Mouse (Mus musculus) embryonic facial prominence, embryonic 10.5 days (tissue): ENCODE measurements at regions not wholly inside any gene's neighbourhood (a gene's known extent, or its start where the extent isn't known, plus 50 kb on each side); places are given as distances from the start of the nearest gene placed in this dataset.

Source experiments
- DNase-seq: peaks from one replicate; pipeline ENCODE4 v3.0.0-alpha.2; 2017; ENCODE audit warnings: low spot score
- H3K27ac ChIP-seq: fragments of 300-500 bp; sonication (generic); replicated peaks from 2 replicates; pipeline ENCODE4 v1.5.1; 2016; ENCODE audit warnings: mild to moderate bottlenecking
- H3K27me3 ChIP-seq: fragments of 300-500 bp; sonication (generic); replicated peaks from 2 replicates; pipeline ENCODE4 v1.6.1; 2016; ENCODE audit warnings: low read depth, mild to moderate bottlenecking; ENCODE audit not compliant: poor library complexity, severe bottlenecking
- H3K36me3 ChIP-seq: fragments of 300-500 bp; sonication (generic); replicated peaks from 2 replicates; pipeline ENCODE4 v1.6.1; 2016; ENCODE audit warnings: mild to moderate bottlenecking, moderate library complexity
- H3K4me1 ChIP-seq: fragments of 300-500 bp; sonication (generic); 2 replicates; pipeline ENCODE4 v1.6.1; 2016
- H3K4me3 ChIP-seq: fragments of 300-500 bp; sonication (generic); 2 replicates; pipeline ENCODE4 v1.5.1; 2016; ENCODE audit warnings: mild to moderate bottlenecking, moderate library complexity
- H3K9me3 ChIP-seq: fragments of 300-500 bp; sonication (generic); 2 replicates; pipeline ENCODE4 v1.6.1; 2016; ENCODE audit warnings: mild to moderate bottlenecking
- WGBS: fragments of 180-500 bp; shearing (Covaris S2); methylation state at CpG from one replicate; pipeline ENCODE4 v1.1.7; 2016; 5-methylcytosine and 5-hydroxymethylcytosine counted together

DNA sequence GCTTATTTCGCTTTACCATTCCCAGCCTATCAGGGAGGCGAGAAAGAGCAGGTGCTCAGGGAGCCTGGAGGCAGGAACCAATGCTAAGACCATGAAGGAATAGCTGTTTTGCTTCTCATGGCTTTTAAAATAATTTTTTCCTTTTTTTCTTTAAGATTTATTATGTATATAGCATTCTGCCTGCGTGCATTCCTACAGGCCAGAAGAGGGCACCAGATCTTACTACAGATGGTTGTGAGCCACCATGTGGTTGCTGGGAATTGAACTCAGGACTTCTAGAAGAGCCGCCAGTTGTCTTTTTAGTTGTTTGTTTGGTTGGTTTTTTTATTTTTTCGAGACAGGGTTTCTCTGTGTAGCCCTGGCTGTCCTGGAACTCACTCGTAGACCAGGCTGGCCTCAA lies 113.6 kb upstream of the Armc2 start:
- 90% methylated on average over 6 of the region's 6 CpGs for WGBS

DNA sequence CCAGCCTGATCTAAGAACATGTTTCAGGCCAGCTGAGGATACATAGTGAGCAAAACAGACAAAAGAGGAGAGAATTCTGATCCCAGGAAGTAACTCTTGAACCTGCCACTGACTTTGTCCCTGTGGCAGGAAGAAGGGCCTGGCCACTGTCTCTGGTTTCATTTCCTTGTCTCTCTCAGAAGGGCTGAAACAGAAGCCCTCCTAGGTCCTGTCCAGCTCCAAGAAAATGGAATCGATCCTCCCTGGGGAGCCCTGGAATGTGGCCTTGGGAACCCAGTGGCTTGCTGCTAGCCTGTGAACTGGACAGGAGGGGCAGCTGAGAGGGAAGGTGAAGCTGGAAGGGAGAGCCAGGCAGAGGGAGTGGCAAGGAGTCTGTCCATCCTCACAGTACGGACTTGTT lies 113.1 kb upstream of the Armc2 start:
- Histone ChIP-seq H3K27me3 (no peaks in the 10 kb centered on the region), H3K36me3 (no peaks in the 10 kb centered on the region), H3K4me1 (peaks cover 17% of the 10 kb centered on the region), H3K4me3 (no peak overlapping the region), H3K9me3 (0 out of 2 replicates have a peak, but pooled peaks cover 2% of the 10 kb centered on the region), H3K27ac (no peak overlapping the region; the same call in 1 of the 2 replicates)
- 59% methylated on average over 2 of the region's 2 CpGs for WGBS
- peak; percentile 52 for DNase-seq

More for the DNA sequence above, 113.6 kb upstream of the Armc2 start:
- Histone ChIP-seq H3K27me3 (no peaks in the 10 kb centered on the region), H3K9me3 (0 out of 2 replicates have a peak, but pooled peaks cover 2% of the 10 kb centered on the region), H3K27ac (no peak overlapping the region; the same call in 1 of the 2 replicates), H3K36me3 (no peaks in the 10 kb centered on the region), H3K4me3 (no peak overlapping the region), H3K4me1 (peaks cover 17% of the 10 kb centered on the region)
- DNase-seq: no peak

DNA sequence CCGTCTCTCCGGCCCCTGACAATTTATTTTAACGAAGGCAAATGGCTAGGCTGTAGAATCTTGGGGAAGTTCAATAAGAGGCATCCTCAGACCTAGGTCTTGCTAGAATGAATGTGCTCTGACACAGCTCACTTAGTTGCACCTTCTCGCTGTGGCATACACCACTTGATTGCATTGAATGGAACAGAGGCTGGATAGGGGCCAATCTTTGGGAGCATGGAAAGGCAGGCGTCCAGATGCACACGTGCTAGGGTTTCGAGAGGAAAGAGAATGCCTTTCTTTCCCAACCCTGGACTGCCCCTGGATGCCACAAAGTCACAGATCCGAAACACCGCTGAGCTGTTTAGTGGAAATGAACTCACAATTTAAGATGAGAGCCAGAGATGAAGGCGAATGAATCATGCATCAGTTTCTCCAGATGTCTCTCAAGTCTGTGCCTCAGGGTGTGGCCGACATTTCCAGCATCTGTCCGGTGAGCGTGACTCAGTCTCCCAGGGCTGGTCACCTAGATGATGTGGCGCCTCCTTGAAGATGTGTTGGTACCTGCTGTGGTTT lies 109.7 kb upstream of the Armc2 start:
- Histone ChIP-seq H3K4me3 (no peak overlapping the region), H3K4me1 (peaks cover 13% of the 10 kb centered on the region), H3K27ac (no peak overlapping the region), H3K27me3 (no peaks in the 10 kb centered on the region), H3K36me3 (no peaks in the 10 kb centered on the region), H3K9me3 (0 out of 2 replicates have a peak, but pooled peaks cover 2% of the 10 kb centered on the region)
- 90% methylated on average over 14 of the region's 14 CpGs for WGBS
- DNase-seq: no peak

DNA sequence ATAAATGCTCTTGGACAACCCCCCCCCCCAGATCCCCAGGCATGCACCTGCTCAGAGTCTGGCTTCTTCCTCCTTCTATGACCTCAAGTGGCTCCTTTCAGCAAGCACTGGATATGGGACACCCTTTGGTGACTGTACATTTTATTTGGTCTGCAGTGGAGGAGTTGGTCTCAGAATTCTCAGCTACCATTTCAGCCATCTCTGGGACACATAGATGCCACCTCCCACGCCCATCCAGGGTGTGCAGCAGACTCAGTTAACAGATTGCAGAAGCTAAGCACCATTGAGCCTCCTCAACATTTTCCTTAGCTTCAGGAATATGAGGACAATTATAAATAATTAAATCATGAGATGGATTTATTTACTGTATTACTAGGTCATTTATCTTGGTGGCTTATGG lies 108.6 kb upstream of the Armc2 start:
- WGBS: 83% methylated on average over 1 of the region's 1 CpGs
- DNase-seq: no peak
- Histone ChIP-seq H3K9me3 (no peaks in the 10 kb centered on the region), H3K36me3 (no peaks in the 10 kb centered on the region), H3K4me1 (peaks cover 24% of the 10 kb centered on the region), H3K4me3 (no peak overlapping the region), H3K27me3 (no peaks in the 10 kb centered on the region), H3K27ac (no peak overlapping the region)

DNA sequence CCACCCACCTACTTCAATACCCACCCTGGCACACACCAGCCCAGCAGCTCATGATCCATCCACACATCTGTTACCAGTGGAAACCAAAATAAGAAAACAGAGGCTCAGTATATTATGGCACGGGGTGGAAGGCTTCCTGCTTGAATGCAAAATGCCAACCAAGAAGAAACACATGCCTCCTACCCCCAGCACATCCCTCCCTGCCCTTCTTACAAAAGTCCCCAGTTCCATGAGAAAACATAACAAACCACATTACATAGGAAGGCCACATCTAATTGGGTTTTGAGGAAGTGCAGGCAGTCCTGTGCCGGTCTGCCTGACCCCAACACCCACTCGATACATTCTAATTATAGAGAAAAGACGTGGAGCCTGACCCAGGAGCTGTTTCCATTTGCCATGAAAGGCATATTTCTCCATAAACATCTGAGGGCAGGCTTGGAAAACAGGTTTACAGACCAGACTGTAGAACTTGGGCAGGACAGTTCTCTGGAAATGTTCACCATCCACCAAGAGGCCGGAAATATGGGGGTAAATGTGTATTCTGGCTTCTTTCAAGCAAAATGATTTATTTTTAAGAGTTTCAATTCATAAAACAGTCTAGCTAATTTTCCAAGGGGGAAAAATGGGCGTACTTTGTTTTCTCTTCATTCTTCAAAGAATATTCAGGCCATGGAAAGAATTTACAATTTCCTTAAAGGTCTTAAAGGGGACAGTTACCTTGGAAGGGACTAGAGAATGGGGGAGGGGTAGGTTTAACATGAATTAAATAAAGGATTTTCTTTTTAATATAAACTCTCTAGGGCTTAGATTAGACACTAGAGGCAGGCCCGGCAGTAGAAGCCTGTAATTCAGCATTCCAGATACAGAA lies 104.8 kb upstream of the Armc2 start:
- 66% methylated on average over 7 of the region's 7 CpGs for WGBS
- 0 out of 2 replicates have a peak overlapping the region, but pooled peaks have one; percentile 4 for H3K27ac ChIP-seq
- H3K4me1 ChIP-seq: peaks cover 31% of the 10 kb centered on the region
- no peaks in the 10 kb centered on the region for H3K27me3 ChIP-seq
- DNase-seq: no peak
- no peaks in the 10 kb centered on the region for H3K36me3 ChIP-seq
- no peaks in the 10 kb centered on the region for H3K9me3 ChIP-seq
- no peak overlapping the region for H3K4me3 ChIP-seq

DNA sequence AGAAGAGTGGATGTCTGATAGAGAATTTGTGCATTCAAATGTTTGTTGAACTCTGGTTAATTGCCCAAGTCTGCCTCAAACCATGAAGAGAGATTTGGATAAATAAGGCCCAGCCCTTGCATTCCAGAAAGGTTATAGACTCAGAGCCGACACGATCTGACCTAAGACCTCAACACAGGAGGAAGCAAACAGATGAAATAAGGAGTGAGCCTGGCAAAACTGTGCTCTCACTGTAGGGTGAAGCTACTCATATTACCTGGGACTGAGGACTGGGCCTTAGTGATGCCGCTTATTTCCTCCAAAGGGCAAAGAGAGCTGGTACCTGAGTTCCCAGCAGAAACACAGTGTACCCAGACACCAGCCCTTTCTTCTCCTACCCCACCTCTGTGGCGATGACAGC lies 103.7 kb upstream of the Armc2 start:
- WGBS: 52% methylated on average over 4 of the region's 4 CpGs

DNA sequence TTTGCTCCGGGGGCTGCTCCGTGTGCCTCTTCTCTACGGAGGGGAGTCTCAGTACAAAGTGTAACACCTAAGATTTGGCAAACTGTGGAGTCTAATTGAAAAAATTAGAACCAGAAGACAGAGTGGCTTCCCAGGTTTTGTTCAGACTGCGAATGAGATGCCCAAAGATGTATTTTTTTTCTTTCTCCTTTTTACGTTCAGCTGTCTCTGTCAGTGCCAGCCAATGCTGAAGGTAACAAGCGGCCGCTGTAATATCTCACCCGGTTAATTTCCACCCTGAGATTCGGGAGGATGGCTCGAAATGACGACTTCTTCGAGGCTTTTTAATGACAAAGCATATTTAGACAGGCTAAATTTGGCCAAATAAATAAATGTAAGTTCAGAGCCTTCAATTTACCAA lies 101.1 kb upstream of the Armc2 start:
- no peaks in the 10 kb centered on the region for H3K36me3 ChIP-seq
- no peaks in the 10 kb centered on the region for H3K9me3 ChIP-seq
- no peak overlapping the region for H3K4me3 ChIP-seq
- WGBS: 73% methylated on average over 12 of the region's 12 CpGs
- H3K4me1 ChIP-seq: peaks cover 34% of the 10 kb centered on the region
- no peak for DNase-seq
- H3K27ac ChIP-seq: no peak overlapping the region
- H3K27me3 ChIP-seq: peaks cover 4% of the 10 kb centered on the region; the same call in 1 of the 2 replicates

More for the DNA sequence above, 103.7 kb upstream of the Armc2 start:
- Histone ChIP-seq H3K27ac (no peak overlapping the region; the same call in 1 of the 2 replicates), H3K4me1 (peaks cover 31% of the 10 kb centered on the region), H3K36me3 (no peaks in the 10 kb centered on the region), H3K4me3 (no peak overlapping the region), H3K9me3 (no peaks in the 10 kb centered on the region), H3K27me3 (peaks cover 2% of the 10 kb centered on the region; the same call in 1 of the 2 replicates)
- DNase-seq: no peak

DNA sequence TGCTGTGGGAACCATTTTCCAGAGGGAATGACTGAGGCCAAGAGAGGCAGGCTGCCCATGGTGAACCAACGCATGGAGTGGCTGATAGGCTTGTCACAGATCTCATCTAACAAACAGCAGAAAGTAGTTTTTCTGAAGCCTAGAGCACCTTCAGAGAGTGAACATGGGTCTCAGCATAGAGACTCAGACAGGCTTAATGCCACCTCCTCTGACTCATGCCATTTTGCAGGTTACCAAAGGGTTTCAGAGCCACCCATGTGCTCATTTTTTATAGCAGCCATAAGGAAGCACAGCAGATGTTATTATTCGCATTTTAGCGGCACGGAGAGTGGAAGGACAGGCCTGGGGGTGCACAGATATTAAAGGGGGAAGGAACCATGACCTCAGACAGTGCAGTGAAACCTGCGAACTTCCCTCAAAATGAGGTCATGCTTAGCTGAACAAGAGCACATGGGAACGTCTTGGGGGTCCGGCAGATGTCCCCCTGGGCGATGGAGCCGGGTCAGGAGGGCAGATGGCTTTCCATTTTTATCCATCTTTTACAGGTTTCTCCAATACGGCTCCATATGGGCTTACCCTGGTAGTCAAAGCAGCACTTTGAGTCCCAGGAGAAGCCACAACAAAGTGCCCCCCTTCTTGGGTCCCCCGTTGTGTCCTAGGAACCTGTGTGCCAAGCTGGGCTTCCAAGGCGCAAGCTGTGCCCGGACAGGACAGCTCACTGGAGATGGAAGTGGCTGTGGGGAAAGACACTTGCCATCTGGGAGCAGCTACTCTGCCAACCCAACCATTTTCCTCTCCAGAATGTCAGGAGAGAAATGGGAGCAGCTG lies 100.3 kb upstream of the Armc2 start:
- DNase-seq: no peak
- Histone ChIP-seq H3K36me3 (no peaks in the 10 kb centered on the region), H3K4me3 (no peak overlapping the region), H3K9me3 (no peaks in the 10 kb centered on the region), H3K27ac (no peak overlapping the region), H3K27me3 (peaks cover 4% of the 10 kb centered on the region; the same call in 1 of the 2 replicates), H3K4me1 (peaks cover 34% of the 10 kb centered on the region)
- 80% methylated on average over 13 of the region's 13 CpGs for WGBS

DNA sequence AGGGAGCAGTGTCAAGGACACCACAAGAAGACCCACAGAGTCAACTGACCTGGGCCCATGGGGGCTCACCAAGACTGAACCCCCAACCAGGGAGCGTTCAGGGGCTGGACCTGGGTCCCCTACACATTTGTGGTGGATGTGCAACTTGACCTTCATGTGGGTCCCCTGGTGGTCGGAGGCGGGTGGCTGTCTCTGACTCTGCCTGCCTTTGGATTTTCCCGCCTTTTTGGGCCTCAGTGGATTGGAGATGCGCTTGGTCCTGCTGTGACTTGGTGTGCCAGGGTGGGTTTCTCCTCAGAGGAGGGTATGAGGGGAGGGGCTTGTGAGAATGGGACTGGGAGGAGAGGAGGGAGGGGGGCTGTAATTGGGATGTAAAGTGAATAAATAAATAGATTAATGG lies 99.3 kb upstream of the Armc2 start:
- WGBS: 88% methylated on average over 5 of the region's 5 CpGs
- H3K4me3 ChIP-seq: no peak overlapping the region
- DNase-seq: no peak
- H3K27me3 ChIP-seq: peaks cover 4% of the 10 kb centered on the region; the same call in 1 of the 2 replicates
- peaks cover 26% of the 10 kb centered on the region for H3K4me1 ChIP-seq
- H3K9me3 ChIP-seq: no peaks in the 10 kb centered on the region
- H3K36me3 ChIP-seq: no peaks in the 10 kb centered on the region
- no peak overlapping the region for H3K27ac ChIP-seq

DNA sequence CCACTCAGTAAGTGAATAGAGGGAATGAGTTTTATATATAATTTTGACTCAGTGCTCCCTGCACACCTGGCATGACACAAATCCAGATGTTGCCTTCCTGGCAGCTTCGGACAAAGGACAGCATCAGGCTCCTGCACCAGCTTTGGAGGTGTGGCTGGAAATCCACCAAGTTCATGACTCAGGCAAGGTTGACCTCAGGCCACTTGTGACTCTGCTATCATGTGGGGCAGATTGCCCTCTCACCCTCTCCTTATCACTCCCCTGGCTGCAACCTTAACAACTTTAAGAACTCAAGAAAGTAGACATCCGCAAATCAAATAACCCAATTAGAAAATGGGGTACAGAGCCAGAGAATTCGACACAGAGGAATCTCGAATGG lies 97.7 kb upstream of the Armc2 start:
- Histone ChIP-seq H3K27ac (no peak overlapping the region), H3K4me3 (no peak overlapping the region), H3K36me3 (no peaks in the 10 kb centered on the region), H3K9me3 (no peaks in the 10 kb centered on the region), H3K27me3 (peaks cover 4% of the 10 kb centered on the region; the same call in 1 of the 2 replicates), H3K4me1 (peaks cover 15% of the 10 kb centered on the region)
- DNase-seq: no peak
- WGBS: 85% methylated on average over 4 of the region's 4 CpGs

DNA sequence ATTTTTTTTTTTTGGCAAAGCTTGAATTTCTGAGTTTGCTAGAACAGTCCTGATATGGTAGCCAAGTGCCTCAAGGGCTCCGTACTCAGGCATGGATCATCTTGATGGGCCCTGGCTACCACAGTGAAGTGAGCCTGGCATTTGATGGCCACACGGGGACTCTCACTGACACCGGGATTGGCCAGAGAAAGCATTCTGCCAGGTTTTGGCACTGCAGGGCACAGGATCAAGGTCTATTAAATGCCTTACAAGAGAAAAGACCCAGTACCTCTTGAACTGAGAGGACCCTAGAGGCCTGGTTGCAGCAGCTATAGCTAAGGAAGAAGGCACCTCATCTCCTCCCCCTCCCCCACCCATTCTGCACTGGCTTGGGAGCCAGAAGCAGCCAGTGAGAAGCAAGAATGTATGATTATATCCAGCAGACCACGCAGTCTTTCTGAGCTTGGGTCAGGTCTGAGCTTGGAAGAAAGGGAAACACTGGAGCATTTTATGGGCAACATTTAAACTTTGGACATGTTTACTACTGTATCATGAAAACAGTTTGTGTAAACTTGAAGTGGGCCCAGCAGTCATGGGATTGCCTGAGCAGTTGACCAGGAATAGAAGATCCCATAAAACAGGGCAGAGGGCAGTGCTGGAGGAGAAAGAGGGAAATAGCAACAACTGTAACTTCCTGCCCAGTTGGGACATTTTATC lies 97.1 kb upstream of the Armc2 start:
- no peak for DNase-seq
- WGBS: 81% methylated on average over 4 of the region's 4 CpGs
- H3K4me1 ChIP-seq: peaks cover 13% of the 10 kb centered on the region
- no peak overlapping the region for H3K4me3 ChIP-seq
- H3K36me3 ChIP-seq: no peaks in the 10 kb centered on the region
- H3K27me3 ChIP-seq: peaks cover 4% of the 10 kb centered on the region; the same call in 1 of the 2 replicates
- H3K9me3 ChIP-seq: no peaks in the 10 kb centered on the region
- no peak overlapping the region for H3K27ac ChIP-seq

DNA sequence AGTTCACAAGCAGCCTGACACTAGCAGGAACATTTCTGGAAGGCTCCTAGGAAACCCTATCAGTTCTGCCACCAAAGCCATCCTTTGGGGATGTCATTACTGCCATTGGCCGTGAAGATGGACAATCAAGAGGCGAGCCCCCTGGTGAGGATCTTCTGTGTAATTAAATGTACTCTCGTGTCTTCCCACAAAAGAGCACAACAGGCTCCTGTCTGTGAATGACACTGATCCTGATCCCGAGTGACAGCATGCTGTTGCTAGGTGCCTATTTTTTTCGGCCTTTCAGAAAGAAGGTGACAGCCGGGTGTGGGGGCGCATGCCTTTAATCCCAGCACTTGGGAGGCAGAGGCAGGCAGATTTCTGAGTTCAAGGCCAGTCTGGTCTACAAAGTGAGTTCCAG lies 92.5 kb upstream of the Armc2 start:
- Histone ChIP-seq H3K9me3 (no peaks in the 10 kb centered on the region), H3K36me3 (no peaks in the 10 kb centered on the region), H3K4me3 (no peak overlapping the region), H3K4me1 (peaks cover 23% of the 10 kb centered on the region), H3K27me3 (no peaks in the 10 kb centered on the region), H3K27ac (no peak overlapping the region)
- no peak for DNase-seq
- 70% methylated on average over 7 of the region's 7 CpGs for WGBS
